Mouse (Mus musculus) retina, embryonic 14.5 days (tissue): ENCODE measurements around the gene Pacsin3.
A peak's percentile ranks its signal among the peaks of the same experiment; 100 is the strongest.

Experiments used
- DNase-seq: peaks from one replicate; pipeline ENCODE4 v3.0.0-alpha.2; 2015; ENCODE audit warnings: low spot score

The Pacsin3 gene

DNA sequence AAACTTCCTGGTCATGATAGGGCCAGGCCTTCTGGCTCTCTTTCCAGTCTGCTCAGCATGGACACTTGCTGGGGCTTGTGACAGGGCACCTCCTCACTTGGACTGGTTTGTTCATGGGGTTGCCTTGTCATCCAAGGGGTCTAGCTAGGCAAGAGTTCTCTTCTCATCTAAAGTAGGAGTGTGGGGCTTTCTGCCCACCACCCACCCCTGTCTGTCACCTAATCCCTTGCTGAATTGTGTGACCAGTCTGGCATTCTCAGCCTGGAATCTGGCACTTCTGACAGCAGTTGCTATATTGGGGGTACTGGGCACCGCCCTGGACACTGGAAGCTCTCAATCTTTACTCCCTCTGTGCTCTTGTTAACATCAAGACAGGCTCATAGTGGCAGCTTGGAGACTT lies 3.7 kb downstream of the Pacsin3 start:
- DNase-seq: no peak

DNA sequence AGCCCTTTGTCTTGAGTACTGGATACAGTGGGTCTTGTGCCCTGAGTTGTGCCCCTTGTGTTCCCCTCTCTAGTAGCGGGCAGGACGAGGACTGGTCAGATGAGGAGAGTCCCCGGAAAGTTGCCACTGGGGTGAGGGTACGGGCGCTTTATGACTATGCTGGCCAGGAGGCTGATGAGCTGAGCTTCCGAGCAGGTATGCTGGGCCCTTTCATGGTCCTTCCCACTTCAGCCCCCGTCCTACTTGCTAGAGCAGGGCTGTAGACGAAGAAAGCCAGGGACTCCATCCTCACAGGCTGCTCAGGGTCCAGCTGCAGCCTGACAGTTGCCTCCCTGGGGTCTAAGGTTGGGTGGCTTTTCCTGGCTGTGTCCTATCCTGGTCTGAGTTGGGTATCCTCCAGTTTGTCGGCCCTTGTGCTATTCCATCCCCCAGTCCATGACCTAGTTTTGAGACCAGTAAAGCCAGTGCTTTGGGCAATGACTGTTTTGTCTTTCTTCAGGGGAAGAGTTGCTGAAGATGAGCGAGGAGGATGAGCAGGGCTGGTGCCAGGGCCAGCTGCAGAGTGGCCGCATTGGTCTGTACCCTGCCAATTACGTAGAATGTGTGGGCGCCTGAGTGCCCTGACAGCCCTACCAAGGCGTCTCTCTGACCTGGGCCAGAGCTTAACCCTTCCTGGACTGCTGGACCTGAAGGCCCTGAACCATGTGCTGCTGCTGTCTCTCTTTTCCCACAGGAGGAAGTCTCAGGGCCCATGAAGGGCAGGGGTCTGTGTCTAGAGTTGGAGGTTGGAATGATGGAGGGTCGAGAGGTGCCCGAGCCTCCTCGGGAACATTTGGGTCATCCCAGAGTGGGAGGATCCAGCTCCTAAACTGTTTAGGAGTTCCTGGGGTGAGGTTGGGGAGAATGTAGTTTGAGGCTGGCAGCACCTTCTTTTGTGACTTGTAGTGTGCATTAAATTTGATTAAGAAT lies 8.2 kb downstream of the Pacsin3 start:
- DNase-seq: no peak

DNA sequence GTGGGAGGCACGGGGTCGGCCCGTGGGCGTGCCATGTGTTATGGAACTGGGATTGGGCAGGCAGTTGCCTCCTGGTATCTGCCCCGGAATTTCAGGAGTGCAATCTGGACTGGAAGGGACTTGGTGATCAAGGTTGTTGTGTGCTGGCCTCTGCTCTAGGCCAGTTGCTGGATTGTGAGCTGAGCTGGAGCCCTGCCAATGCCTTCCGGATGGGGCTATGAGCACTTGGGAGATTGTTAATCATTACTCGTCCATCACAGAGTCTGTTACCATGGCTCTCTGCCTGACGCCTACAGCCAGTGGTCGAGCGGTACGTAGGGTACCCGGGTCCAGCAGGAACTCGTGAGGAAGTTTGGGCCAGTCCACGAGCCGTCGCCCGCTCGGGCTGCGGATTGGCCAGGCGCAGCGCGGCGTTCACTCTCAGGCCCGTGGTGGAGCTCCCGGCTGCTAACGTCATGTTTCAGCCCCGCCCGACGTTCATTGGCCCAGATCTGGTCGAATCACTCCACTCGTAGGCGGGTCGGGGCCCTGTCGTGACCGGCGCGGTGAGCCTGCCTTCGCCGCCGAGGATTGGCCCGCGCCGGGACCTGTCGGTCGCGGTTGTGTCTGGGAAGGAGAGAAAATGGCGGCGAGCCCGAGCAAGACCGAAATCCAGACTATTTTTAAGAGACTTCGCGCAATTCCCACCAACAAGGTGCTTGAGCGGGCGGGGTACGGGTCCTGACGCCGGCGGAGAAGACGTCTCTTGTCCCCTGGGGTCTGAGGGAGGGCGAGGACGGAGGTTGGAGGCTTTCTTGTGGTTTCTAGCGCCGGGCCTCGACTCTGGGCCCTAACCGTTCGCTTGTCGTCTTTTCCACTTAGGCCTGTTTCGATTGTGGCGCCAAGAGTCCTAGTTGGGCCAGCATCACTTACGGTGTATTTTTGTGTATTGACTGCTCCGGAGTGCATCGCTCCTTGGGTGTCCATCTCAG lies 9.2 kb downstream of the Pacsin3 start, which contains the start of gene Arfgap2:
Arfgap2 (plus strand) TSS at position 264 of the 971 bp plus-strand sequence.
- DNase-seq: peak; percentile 98

DNA sequence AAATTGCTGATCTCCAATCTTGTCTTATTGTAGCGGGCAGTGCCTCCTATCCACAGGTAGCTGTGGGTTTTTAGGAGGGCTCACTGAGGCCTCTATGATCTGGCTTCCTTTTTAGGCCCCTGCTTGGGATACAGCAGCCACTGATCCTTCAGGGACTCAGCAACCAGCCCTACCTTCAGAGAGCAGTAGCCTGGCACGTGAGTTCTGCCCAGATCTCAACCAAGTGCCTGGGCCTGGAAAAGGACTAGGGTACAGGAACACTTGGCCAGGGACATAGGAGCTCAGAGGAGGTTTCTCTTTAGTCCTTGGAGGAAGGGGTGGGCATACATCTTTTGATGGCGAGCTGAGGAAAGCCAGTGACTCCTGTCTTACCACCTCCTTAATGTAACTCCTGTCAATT lies 12.3 kb downstream of the Pacsin3 start:
- DNase-seq: no peak

DNA sequence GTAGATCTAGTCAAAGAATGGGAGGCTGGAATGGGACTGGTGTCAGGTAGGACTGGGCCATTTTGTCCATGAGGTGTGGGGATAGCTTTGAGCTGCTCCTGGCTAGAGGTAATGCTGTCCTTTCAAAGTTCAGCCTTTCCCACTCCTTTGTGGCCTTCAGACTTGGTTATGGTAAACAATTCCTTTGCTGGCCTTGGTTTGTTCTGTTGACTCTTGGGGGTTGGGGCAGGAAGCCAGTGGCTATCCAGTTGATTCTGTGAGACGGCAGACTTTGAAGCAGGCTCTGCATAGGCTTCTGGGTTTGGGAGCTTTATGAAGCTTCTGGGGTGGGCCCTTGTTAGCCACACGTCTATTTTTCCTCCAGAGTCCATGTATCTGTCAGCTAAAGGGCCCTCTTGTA lies 13.0 kb downstream of the Pacsin3 start:
- no peak for DNase-seq

DNA sequence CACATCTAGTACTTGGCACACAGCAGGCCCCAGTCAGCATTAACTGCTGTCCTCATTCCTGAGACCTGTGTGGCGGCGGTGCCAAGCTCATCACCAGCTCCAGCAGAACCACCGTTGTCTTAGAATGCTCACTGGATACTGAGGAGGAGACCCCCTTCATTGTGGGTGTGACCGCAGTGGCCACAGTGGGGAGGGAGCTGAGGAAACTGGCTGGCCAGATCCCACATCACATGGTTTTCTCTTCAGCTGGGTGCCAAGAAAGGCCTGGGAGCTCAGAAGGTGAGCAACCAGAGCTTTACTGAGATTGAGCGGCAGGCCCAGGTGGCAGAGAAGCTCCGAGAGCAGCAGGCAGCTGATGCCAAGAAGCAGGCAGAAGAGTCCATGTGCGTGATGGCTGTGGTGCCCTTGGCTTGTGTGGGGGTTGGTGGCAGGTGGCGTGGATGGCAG lies 14.0 kb downstream of the Pacsin3 start:
- no peak for DNase-seq

DNA sequence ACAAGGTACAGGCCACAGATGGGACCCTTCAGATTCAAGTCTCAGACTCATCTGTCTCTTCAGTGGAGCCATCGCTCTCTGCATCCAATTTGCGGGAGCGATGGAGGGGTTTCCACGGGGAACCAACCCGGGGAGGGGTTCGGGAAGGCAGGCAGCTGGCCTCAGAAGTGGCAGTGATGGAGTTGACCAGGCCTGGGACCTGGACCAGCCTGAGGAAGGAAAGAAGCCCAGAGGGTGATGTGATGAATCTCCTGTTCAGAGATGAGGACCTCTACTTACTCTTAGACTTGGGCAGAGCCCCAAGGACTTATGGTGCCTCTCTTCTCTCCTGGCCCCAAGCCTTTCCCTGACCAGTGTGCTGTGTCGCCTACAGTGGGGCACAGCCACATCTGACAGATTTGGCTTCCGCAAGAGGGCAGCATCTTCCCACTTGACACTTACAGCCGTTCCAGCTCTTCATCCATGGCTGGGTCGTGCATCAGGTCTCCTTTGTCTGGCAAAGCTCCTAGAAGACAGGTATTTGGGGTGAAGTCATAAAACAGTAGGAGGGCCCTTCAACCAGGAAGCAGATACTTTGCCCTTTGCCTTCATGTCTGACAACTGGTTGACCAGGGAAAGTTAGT lies 23.1 kb downstream of the Pacsin3 start:
- peak; percentile 79 for DNase-seq

DNA sequence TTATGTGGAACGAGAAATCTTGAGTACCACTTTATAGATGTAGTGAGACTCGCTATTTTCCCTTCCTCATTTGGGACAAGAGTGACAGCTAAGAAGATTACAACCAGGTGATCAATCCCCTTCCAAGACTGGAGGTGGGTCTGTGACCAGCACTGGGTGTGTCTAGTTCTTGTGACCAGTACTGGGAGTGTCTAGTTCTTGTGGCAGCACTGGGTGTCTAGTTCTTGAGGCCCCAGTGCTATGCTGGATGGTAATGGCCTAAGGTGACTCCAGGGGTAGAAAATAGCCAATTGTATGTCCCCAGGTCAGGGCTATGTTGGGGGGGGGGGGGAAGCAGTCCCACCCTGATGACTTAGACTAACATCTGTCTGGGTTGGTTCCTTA lies 23.6 kb downstream of the Pacsin3 start:
- DNase-seq: no peak

DNA sequence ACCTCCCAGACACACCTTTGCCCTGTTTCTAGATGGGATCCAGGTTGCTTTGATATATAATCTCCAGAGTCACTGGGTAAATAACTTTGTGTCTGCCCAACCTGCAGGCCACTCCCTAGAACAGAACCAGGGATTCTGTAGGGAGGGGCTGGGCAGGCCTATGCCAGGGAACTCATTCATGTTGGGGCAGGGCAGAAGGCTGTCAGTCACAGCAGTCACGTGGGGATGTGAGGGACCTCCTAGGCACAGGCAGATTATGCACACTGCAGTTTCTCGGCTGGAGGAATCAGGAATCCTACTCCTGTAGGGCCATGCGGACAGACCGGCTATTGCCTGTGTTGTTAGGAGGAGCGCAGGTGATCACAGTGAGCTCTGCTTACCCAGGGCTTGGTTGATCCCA lies 25.6 kb downstream of the Pacsin3 start:
- no peak for DNase-seq

DNA sequence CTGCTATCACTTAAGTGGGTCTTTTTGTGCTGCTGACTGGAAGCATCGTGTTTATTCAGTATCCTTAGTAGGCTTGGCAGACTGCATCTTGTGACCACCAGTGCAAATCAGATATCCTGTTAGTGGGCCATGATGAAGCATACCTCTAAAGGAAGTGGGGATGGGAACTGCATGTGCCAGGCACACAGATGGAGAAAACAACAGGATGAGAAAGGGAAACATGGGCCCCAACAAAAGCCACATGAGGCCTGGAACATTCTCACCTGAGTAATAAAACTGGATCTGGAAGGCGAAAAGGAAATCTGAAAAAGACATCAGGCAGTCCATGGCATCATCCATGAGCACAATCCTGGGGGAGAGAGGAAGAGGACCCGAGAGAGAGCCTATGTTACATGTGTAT lies 28.2 kb downstream of the Pacsin3 start:
- no peak for DNase-seq

DNA sequence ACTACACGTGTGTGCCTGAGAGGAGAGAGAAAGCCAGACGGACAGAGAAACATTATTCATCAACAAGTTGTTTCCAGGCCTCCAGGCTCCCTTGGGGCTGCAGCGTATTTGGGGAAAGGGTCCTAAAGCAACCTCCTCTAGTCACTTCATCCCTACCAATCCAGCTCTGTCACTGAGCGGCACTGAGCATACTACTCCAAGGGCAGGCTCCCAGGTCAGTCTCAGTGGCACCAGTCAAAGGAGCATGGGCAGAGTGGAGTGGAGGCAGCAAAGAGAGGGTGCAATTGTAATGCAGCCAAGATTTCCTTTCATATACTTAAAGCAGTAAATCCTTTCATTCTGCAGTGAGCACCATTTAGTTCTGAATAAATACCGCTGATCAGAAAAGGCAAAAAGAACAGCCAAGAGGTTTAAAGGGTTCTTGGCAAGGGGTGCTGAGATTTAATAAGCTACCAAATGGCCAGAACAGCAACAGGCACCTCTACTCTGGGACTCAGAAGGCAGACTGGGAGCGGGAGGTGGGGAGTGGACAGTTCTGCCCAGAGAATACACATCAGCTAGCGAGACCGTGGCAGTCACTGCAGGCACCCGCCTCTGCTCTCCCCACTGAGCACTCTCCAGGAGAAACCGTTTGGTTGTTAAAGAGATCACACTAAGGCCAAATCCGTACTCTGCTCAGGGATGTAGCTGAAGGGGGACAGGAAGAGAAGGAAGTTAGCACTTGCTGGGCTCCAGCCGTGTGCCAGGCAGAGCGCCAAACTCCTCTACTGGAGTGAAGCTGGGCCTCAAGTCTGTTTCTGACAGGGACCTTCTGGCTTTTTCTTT lies 28.8 kb downstream of the Pacsin3 start:
- no peak for DNase-seq

DNA sequence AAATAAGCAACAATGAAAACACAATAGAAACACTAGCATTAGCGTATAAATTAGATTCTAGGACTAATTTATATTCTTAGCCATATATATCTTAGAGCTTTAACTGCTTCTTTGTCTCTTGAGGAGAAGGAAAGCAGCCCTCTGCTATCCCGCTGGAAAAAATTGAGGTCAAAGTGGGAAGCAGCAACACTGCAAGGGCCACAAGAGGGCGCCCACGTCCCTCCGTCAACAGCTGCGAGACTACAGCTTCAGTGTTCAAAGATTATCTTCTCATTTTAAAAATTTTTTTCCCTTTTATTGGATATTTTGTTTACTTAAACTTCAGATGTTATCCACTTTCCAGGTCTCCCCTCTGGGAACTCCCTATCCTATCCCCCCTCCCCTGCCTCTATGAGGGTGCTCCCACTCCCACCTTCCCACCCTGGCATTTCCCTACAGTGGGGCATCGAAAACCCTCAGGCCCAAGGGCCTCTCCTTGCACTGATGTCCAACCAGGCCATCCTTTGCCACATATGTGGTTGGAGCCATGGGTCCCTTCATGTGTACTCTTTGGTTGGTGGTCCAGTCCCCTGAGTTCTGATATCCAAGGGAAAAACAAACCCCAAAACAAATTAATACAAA lies 30.2 kb downstream of the Pacsin3 start:
- peak; percentile 88 for DNase-seq

DNA sequence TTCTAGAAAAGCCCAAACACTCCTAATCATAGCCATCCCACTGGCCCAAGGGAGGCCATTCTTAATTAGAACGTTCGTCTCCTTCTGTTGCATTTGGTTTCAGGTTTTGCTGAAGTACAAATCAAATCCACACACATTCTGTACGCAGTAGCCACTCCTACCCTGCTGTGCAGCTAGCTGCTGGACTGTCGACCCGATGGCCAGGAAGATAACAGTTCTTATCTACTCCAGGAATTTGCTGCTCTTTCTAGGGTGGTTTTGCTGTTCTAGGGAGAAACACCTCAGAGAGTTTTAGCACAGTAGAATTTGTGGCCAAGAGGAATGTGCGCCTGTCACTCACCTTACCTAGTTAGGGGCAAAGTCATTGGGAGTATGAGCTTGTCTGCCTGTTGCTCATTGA lies 31.8 kb downstream of the Pacsin3 start:
- DNase-seq: no peak

DNA sequence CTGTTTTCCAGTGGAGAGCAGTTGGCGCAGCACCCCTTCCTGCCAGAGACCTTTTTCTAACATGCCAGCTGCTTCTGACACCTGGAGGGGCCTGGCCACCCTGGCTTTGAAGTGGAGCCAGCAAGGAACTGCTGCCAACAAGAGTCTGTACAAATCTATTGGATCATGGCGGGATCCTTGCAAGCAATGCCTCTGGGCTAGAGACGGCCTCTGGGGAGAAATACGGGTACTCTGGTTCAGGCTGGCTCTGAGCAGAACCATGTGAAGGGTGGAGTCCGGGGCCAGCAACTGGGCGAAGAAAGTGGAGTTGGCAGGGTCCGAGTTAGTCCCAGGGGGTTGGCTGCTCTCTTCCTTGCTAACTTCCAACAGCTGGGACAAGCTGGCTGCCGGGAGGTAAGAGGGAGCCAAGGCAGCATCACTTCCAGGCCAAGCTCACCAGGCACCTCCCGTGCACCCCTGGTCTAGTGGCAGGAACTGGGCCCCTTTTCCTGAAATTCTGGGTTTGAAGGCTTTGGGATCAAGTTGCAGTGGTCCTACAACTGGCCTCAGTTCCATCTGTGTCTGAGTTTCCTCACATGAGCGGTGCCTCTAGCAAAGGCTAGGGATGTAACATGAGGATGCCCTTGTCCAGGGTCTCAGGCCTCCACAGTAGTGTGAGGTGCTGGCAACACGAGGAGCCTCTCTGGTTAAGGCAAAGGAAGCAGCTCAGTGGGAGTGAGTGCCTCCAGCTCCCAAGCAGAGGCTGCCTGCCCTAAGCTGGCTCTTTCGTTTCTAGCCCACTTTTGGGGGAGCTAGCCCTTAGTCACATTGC lies 35.6 kb downstream of the Pacsin3 start:
- DNase-seq: no peak

DNA sequence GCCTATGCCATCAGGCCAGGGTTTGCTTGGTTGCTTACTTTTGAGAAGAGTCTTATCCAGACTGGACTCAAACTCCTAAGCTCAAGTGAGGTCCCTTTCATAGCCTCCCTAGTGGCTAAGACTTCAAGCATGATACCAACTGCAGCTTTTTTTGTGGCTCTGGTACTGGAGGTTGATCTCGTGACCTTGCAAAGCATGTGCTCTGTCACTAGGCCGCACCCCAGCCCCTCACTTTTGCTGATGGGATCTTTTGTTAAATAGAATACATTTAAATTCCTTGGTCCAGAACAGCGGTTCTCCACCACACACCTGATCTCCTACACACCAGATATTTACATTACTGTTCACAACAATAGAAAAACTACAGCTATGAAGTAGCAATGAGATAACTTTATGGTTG lies 38.5 kb downstream of the Pacsin3 start:
- DNase-seq: no peak

DNA sequence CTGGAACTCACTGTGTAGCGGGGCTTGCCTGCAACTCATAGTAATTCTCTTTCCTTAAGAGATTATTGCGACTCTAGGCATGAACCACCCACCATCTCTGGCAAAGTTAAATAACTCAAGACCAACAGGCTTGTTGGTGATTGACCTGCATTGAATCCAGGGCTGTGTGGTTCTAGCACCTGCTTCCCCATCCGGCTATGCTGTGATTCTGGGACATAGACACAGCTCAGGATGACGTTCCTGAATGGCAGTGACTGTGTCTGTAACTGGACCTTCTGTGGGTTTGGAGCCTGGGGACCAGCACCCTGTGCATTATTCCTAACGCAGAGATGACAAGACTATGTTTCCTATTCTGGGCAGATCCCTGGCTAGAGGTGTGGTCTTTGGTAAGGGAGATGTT lies 40.1 kb downstream of the Pacsin3 start:
- DNase-seq: no peak

DNA sequence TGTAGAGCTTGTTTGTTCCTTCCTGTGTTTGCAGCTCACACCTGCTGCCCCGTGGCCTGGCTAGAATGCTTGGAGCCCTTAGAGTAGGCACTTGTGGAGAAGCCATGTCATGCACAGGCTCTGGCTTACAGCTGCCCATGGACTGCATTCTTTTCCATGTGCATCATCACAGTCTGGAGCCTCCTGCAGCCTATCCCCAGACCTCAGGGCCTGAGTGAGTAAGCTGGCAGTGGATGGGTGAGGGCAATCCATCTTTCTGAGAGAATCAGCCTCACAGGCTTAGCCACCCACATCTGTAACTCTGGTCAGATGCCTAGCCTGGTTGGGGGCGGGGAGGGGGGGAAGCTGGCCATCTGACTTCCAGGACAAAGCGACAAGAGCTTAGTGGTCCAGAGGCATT lies 43.4 kb downstream of the Pacsin3 start:
- DNase-seq: no peak

DNA sequence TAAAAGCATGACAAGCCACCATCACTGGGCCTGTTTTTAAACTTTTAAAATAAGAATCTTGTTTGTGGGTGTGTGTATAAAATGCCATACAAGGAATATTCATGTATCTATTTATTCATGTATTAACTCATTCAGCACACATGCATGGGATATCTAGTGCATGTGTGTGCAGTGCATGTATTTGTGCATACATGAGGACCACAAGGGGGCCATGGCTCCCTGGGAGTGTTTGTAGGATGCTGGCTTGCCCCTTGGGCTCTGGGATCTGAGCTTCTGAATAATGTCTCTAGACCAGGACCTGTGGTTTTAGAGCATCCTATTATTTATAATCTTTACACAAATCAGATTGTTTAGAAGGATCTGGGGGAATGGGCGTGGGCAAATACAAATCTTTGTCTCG lies 45.0 kb downstream of the Pacsin3 start:
- no peak for DNase-seq

DNA sequence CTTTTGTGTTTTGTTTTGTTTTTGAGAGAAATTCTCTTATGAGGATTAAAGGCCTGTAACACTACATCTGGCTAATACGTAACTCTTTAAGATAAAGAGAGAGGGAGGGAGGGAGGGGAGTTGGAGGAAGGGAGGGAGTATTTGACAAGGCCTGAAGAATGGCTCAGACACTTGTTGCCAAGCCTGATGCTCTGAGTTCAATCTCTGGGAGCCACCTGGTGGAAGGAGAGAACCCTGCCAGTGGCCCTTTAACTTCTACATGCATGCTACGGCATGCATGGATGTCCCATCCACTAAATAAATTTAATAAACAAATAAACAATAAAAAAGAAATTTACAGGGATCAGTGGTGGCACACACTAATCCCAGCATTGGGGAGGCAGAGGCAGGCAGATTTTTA lies 46.1 kb downstream of the Pacsin3 start:
- no peak for DNase-seq

DNA sequence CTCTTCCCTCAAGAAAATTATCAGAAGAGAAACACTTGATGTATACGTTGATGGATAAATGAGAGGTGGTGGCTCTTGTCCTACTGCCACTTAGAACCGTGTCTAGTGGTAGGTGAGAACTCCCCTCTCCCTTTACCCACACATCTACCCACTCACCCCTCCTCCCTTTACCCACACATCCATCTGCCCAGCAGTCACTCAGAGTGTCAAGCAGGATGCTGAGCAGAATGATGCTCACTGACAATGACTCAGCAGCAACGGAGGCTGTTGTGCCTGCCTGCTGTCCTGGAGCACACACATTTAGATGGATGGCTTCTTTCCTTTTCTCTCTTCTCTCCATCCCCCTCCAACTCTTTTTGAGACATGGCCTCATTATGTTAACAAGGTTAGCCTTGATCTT lies 47.1 kb downstream of the Pacsin3 start:
- DNase-seq: no peak
